Mouse (Mus musculus) heart, postnatal 10 days (tissue): ENCODE measurements at regions not wholly inside any gene's neighbourhood (a gene's known extent, or its start where the extent isn't known, plus 50 kb on each side); places are given as distances from the start of the nearest gene placed in this dataset.

ENCODE experiments used
- DNase-seq, 2 experiments: peaks; one replicate each; pipeline ENCODE4 v3.0.0; 2021
- intact Hi-C: fragments of 180-260 bp; cut with DNase I; formaldehyde crosslinking; loops from one replicate; pipeline ENCODE4 v1.15.1; 2025

GRCm38 (mm10) chr17:61696717-61697116 is 1184.4 kb downstream of the Efna5 start:
- no peak for DNase-seq
- intact Hi-C loops, result no loop called here

GRCm38 (mm10) chr17:61686325-61686724 is 1194.8 kb downstream of the Efna5 start:
- peak in 1 of 2 experiments; percentile 3 for DNase-seq
- intact Hi-C loops, result no loop called here

GRCm38 (mm10) chr17:61684524-61684923 is 1196.6 kb downstream of the Efna5 start:
- intact Hi-C loops, result no loop called here
- DNase-seq, result no peak

- no peak for DNase-seq
- intact Hi-C loops, result no loop called here
These were observed 1210.5 kb downstream of the Efna5 start for GRCm38 (mm10) chr17:61670651-61671050.

DNA sequence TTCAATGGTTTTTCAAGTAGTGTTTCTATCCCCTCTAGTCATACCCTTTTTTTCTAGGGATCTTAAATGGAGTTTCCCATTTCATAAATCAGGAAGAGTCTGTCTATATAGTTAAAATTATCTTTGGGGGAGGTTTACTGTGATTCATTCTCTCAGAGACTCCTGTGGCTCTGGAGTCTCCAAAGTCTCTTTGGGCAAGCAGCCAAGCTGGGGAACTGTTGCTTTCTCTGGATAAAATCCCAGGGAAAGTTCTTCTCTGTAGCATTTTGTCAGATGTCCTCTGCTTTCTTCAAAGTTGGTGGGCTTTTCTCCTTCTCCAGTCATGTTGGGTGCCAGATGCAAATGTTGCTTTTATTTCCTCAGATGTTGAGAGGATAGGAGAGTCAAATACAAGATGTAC is 1213.7 kb downstream of the Efna5 start:
- DNase-seq, result peak; percentile 19 to 21
- intact Hi-C loops, result no loop called here

- DNase-seq, result no peak
- intact Hi-C loops, result no loop called here
These were observed 1216.2 kb downstream of the Efna5 start for GRCm38 (mm10) chr17:61664926-61665325.

DNA sequence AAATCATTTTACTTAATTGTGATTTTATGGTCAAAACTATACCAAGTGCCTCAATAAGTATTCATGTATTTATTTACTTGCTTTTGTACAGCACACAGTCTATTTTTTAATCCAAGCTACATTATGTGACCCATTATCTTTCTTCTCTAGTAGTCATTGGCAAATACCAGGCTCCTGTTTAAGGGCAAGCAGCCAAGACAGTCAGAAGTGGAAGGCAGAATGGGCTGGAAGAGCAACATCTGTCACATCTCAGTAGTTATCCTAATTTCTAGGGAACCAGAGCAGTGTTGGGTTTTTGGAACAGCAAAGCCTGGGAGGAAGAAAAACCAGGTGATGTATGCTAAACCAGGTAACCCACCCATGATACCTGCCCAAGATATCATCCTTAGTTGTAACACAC is 1233.5 kb downstream of the Efna5 start:
- intact Hi-C loops, result no loop called here
- no peak for DNase-seq

DNA sequence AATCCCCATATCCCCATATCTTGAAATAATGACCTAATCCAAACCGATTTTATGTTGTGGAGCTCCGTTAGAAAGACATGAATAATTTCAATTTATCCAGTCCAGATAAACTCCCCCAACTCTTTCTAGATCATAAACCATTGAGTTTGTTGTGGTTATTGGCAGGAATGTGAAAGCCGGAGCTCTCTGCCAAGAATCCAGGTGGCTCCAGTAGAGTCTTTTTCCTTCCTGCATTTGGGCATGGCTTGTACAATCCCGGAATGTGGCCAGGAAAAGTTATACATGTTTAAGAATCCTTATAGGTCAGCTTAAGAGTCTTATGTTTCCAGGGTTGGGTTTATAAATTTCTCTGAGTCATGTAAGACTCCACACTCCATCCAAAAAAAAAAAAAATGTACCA is 1272.8 kb downstream of the Efna5 start:
- intact Hi-C loops, result no loop called here
- DNase-seq, result no peak

DNA sequence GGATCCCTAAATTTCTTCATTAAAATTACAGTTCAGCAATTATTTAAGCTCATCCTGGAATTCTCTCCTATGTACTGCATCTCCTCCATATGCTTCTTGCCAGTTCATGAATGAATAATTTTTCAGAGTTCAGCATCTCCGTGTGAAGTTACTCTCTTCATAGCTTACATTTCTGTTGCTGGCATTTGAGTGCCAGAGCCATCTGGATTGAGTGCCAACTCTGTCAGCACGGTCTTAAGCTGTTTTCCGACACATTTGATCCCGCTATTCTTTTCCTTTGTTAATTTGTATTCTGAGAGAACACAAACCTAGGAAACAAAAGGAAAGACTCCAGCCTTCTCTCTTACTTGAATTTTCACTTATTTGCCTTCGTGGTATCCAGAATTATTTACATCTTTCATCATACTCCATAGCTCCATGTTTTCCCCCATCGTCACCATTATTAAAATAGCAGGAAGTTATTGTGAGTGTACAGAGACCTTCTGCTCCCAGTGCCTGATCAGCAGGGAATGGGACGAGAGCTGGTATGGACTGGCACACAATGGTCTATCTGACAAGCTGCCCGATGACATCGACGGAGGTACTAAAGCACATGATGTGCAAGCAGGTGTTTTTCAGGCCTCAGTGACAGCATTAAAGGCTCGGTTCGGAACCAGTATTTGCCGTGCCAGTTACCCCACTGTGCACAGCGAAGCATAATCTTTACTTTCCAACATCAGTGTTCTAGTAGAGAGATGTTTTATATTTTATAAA is 1274.2 kb downstream of the Efna5 start:
- intact Hi-C loops, result no loop called here
- DNase-seq, result no peak

- intact Hi-C loops, result no loop called here
- no peak for DNase-seq
These were observed 1276.9 kb downstream of the Efna5 start for GRCm38 (mm10) chr17:61604246-61604645.

- intact Hi-C loops, result no loop called here
- DNase-seq, result no peak
These were observed 1291.9 kb downstream of the Efna5 start for GRCm38 (mm10) chr17:61589255-61589654.

DNA sequence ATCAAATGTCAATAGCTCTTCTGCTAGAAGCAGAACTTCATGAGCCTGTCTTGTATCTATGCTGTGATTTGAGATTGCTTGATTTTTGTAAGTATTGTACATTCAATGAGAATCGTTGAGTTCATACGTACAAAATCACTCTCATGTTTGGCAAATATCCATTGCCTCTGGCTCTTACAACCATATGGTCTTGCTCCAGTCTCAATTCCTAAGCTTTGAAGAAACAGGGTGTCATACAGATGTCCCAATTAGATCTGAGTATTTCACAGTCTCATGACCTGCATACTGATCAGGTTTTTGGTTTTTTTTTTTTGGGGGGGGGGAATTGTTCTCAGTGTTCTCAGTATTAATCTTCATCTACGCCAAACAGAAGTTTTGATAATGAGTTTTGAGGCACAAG is 1302.2 kb downstream of the Efna5 start:
- intact Hi-C loops, result no loop called here

DNA sequence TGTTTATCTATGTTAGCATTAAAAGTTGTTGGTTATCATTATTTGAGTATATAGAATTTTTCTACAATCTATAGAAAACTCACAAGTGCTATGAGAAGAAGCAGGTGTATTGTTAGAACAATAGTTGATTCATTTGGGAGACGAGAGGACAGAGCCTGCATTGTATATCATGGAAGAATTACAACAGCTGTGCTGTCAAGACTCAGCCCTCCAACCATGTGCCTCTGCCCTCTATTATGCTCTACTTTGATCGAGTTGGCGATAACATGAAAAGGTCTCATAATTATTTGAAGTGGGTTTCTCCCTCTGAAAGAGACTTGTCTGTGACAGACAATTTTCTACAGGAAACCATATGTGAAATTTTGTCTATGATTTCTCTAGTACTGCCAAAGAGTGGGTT is 1310.2 kb downstream of the Efna5 start:
- intact Hi-C loops, result no loop called here

More for the DNA sequence above, 1302.2 kb downstream of the Efna5 start:
- no peak for DNase-seq

More for the DNA sequence above, 1310.2 kb downstream of the Efna5 start:
- no peak for DNase-seq
